ENCODE assay signal across 11 mouse cellular contexts in genomic region chr8:120415474-120415873, GRCm38 (mm10).
A peak's percentile ranks its signal among the peaks of the same experiment; 100 is the strongest.
DNase-seq lines count a peak whose midpoint lies in the region; ATAC-seq and TF ChIP-seq lines count a peak whose summit lies in the region.
"Had no signal": no experiment of that assay in that cellular context is flagged by ENCODE, and none has a peak within 500 bp of the region (broad histone marks: within the 10 kb centered on the region; RNA-seq: fewer than 3 reads in every experiment).

No protein-coding gene starts in this region.

- ATAC-seq in frontal cortex, adult (ENCODE audit: low TSS enrichment): peak; percentile 24; the same call in 1 of the 2 replicates
- ATAC-seq in lung, postnatal 0 days: no peak
- no peak for ATAC-seq in intestine, embryonic 16.5 days
- no peak for ATAC-seq in stomach, embryonic 15.5 days (ENCODE audit: insufficient read depth, low FRiP score, low read depth)
- no peak for ATAC-seq in megakaryocyte, adult 5-6 weeks (ENCODE audit: poor library complexity, severe bottlenecking)

- H3K9me3 ChIP-seq in lung, postnatal 0 days (ENCODE audit: low read length): no peaks in the 10 kb centered on the region
- no peaks in the 10 kb centered on the region for H3K9me3 ChIP-seq in intestine, embryonic 16.5 days (ENCODE audit: control insufficient read depth, low read length)
- H3K9me3 ChIP-seq in stomach, embryonic 15.5 days: no peaks in the 10 kb centered on the region

- TF ChIP-seq CTCF in lung, postnatal 0 days (IDR thresholded peaks at IDR 0.05): no peak
- no peak for TF ChIP-seq CTCF in lung, adult 2 months (IDR thresholded peaks at IDR 0.05; ENCODE audit: insufficient read depth, low read length)

- H3K27me3 ChIP-seq in lung, postnatal 0 days (replicated peaks; ENCODE audit: insufficient read depth, low read length): no peaks in the 10 kb centered on the region
- H3K27me3 ChIP-seq in intestine, embryonic 16.5 days (replicated peaks; ENCODE audit: control insufficient read depth, insufficient read depth, low read length): no peaks in the 10 kb centered on the region
- no peaks in the 10 kb centered on the region for H3K27me3 ChIP-seq in stomach, embryonic 15.5 days (replicated peaks)

- no peak overlapping the region for H3K9ac ChIP-seq in lung, postnatal 0 days (replicated peaks; ENCODE audit: low read depth)
- peak overlapping the region; percentile 50; the same call in 1 of the 2 replicates for H3K9ac ChIP-seq in intestine, embryonic 16.5 days (ENCODE audit: low read depth, low read length)
- no peak overlapping the region for H3K9ac ChIP-seq in stomach, embryonic 15.5 days

- no peak for TF ChIP-seq EP300 in lung, postnatal 0 days (IDR thresholded peaks at IDR 0.05)

- WGBS in lung, postnatal 0 days: 73% methylated on average over 9 of the region's 11 CpGs
- WGBS in lung, adult 2 months: 85% methylated on average over 11 of the region's 11 CpGs
- WGBS in intestine, embryonic 16.5 days: 85% methylated on average over 9 of the region's 11 CpGs
- WGBS in stomach, embryonic 15.5 days: 81% methylated on average over 9 of the region's 11 CpGs

- TF ChIP-seq POLR2A in lung, adult 2 months (IDR thresholded peaks at IDR 0.05; ENCODE audit: borderline replicate concordance, extremely low read depth, low read depth, low read length): no peak

- H3K27ac ChIP-seq in lung, postnatal 0 days (ENCODE audit: low read length): peak overlapping the region; percentile 90; the same call in 1 of the 2 replicates
- H3K27ac ChIP-seq in intestine, embryonic 16.5 days (ENCODE audit: low read length): peak overlapping the region; percentile 87
- H3K27ac ChIP-seq in stomach, embryonic 15.5 days: peak overlapping the region; percentile 97

- no peak for DNase-seq in frontal cortex, postnatal 10 days (ENCODE audit: low spot score in 2 of 2)
- DNase-seq in lung, postnatal 0 days (ENCODE audit: low spot score): no peak
- no peak for DNase-seq in lung, adult 2 months
- no peak for DNase-seq in layer of hippocampus, adult 9-11 months
- DNase-seq: adrenal gland, adult 2 months; cerebellum, adult 11 months; gastrocnemius, postnatal 36 days had no signal

- H3K36me3 ChIP-seq in lung, postnatal 0 days (ENCODE audit: insufficient read depth, low read length): no peaks in the 10 kb centered on the region
- no peaks in the 10 kb centered on the region for H3K36me3 ChIP-seq in intestine, embryonic 16.5 days (ENCODE audit: control insufficient read depth, insufficient read depth, low read length)
- no peaks in the 10 kb centered on the region for H3K36me3 ChIP-seq in stomach, embryonic 15.5 days

- H3K4me1 ChIP-seq in lung, postnatal 0 days (ENCODE audit: insufficient read depth, low read depth, low read length): peaks cover 18% of the 10 kb centered on the region; the same call in 1 of the 2 replicates
- peaks cover 18% of the 10 kb centered on the region for H3K4me1 ChIP-seq in lung, adult 2 months (ENCODE audit: control insufficient read depth, insufficient read depth, low read length)
- H3K4me1 ChIP-seq in intestine, embryonic 16.5 days (ENCODE audit: control insufficient read depth, insufficient read depth, low read length): peaks cover 43% of the 10 kb centered on the region
- H3K4me1 ChIP-seq in stomach, embryonic 15.5 days: peaks cover 48% of the 10 kb centered on the region

- no peak overlapping the region for H3K4me2 ChIP-seq in lung, postnatal 0 days (replicated peaks; ENCODE audit: low read depth, low read length)
- no peak overlapping the region for H3K4me2 ChIP-seq in intestine, embryonic 16.5 days (ENCODE audit: low read depth, low read length)
- H3K4me2 ChIP-seq in stomach, embryonic 15.5 days: no peak overlapping the region

- H3K4me3 ChIP-seq in lung, postnatal 0 days (ENCODE audit: low read depth, low read length): no peak overlapping the region
- no peak overlapping the region for H3K4me3 ChIP-seq in lung, adult 2 months (replicated peaks; ENCODE audit: extremely low read depth, low read depth, low read length)
- H3K4me3 ChIP-seq in intestine, embryonic 16.5 days (ENCODE audit: low read length): no peak overlapping the region
- no peak overlapping the region for H3K4me3 ChIP-seq in stomach, embryonic 15.5 days (replicated peaks)
